Mouse (Mus musculus): Measurements from ENCODE around the gene Tlr12. TPM values are rescaled to one million over a fixed set of nuclear protein-coding genes. Genes with fewer than 3 reads are reported as not detected.

Gene Tlr12
- polyA plus RNA-seq, 1 experiment from 2014 or later: 2.0 TPM

DNA sequence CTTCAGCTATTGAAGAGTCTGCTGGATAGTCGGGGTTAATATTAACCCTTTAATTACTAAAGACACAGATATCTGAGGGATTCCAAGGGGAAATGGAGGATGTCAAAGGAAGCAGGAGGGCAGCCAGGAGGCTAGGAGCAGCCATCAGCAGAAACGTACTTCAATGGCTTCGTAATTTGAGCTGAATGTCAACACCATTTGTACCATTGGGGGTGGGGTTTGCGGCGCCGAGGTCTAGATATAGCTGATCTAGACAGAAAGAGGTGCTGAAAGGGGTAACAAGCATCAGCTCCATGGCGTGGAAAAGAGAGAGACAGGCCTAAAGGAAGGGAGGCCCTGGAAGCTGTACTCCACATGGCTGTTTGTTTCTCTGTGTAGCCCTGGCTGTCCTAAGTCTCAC, 28.3 kb upstream of the Tlr12 start:
- ATAC-seq (ENCODE audit: low FRiP score, low read depth): no peak
- WGBS: 54% methylated on average over 7 of the region's 7 CpGs

DNA sequence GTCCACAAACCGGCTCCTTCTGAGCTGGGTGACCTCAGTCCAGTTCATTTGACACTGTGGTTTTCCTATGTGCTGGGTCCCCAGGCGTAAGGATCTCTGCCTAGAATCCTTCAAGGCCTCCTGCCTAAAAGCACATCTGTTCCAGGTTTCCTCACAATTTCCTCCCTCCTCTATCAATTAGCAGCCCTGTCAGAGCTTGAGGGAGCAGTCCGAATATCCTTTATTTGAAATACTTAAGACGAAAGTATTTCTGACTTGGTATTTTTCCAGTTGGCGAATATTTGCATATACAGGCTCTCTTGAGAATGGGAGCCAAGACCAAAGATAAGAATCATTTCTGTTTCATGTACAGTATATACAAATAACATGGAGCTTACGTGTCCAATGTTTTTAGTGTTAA, 27.5 kb upstream of the Tlr12 start:
- Histone ChIP-seq H3K9me3 (no peaks in the 10 kb centered on the region), H3K27me3 (no peaks in the 10 kb centered on the region), H3K4me3 (no peak overlapping the region), H3K36me3 (no peaks in the 10 kb centered on the region), H3K27ac (replicated peaks) (no peak overlapping the region), H3K4me2 (no peak overlapping the region), H3K4me1 (replicated peaks) (0 out of 2 replicates have a peak, but pooled peaks cover 4% of the 10 kb centered on the region), H3K9ac (no peak overlapping the region)
- ATAC-seq (ENCODE audit: low FRiP score, low read depth): no peak
- WGBS: 84% methylated on average over 6 of the region's 6 CpGs

More for the DNA sequence above, 28.3 kb upstream of the Tlr12 start:
- Histone ChIP-seq H3K4me2 (no peak overlapping the region), H3K36me3 (no peaks in the 10 kb centered on the region), H3K27ac (replicated peaks) (no peak overlapping the region), H3K27me3 (no peaks in the 10 kb centered on the region), H3K4me1 (replicated peaks) (peaks cover 5% of the 10 kb centered on the region), H3K9ac (no peak overlapping the region), H3K4me3 (no peak overlapping the region), H3K9me3 (no peaks in the 10 kb centered on the region)

DNA sequence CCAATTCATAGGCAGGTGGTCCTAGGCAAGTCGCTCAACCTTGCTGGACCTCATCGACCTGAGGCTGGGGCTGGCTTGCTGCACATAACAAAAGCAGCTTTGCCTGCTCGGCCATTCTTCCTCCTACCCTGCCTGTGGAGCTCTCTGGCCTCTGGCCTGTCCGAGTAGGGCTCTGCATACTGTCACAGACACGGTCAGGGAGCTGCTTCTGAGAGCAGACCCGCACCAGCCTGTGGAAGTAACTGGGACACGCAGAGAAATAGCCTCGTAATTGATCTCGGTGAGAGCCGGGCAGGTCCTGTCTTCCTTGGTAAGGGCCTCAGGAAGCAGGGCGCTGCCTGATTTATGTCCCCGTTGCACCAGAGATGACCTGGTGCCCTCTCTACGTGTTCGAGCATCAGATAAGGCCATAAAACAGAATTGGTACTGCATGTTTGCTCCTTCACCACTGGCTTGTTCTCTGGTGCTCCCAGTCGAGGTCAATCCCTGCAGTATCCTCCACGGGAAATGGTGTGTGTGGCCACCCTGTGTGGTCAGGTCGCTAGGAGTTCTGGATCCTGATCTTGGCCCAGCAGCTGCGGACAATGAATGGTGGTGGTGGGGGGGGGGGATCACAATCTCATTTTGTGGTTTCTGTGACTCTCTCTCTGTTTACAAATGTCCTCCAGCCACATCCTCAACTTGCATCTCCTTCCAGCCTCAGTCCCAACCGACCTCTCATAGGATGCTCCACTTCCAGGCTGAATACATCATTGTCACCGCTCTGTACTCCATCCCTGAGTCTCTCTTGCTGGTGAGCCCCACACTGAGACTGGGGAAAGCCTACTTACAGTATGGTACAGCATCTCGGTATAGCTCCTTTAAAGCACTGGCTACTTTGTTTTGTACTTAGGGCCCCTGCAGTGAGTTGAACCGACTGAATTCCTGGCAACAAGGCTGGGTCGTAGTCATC, 23.6 kb upstream of the Tlr12 start:
- Histone ChIP-seq H3K4me2 (no peak overlapping the region), H3K27ac (replicated peaks) (no peak overlapping the region), H3K27me3 (no peaks in the 10 kb centered on the region), H3K36me3 (no peaks in the 10 kb centered on the region), H3K9me3 (no peaks in the 10 kb centered on the region), H3K9ac (no peak overlapping the region), H3K4me3 (no peak overlapping the region), H3K4me1 (replicated peaks) (peaks cover 13% of the 10 kb centered on the region)
- WGBS: 57% methylated on average over 23 of the region's 23 CpGs
- ATAC-seq (ENCODE audit: low FRiP score, low read depth): no peak

DNA sequence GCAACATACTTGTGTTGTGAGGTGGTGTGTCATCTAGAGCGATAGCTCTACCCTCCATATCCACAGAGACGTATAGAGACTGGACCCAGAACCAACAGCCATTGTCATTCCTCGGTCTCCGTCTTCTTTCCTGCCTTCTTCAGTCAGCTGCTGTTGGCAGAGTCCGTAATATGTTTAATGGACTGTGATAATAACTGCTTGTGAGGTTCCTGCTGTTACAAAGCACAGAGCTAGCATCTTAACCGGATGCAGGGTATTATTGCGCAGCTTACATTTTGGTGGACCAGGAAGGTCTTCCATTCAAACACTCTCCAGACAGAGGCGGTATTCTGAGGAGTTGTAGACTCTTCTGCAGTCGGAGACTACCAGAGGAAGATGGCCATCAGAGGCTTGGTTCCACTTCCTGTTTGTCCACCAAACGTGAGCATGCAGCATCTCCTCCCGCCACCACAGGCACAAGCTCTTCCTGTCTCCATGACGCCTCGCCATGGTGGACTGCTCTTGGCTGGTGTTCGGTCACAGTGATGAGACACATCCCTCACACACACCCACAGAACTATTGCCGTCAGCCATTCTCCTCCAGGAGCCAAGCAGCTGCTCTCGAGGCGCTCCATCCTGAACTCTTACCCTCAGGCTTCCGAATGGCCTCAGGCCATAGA, 20.0 kb upstream of the Tlr12 start:
- Histone ChIP-seq H3K4me3 (no peak overlapping the region), H3K27ac (replicated peaks) (0 out of 2 replicates have a peak overlapping the region, but pooled peaks have one; percentile 6), H3K4me1 (replicated peaks) (peaks cover 23% of the 10 kb centered on the region), H3K4me2 (no peak overlapping the region), H3K9me3 (no peaks in the 10 kb centered on the region), H3K27me3 (no peaks in the 10 kb centered on the region), H3K9ac (no peak overlapping the region), H3K36me3 (no peaks in the 10 kb centered on the region)
- ATAC-seq (ENCODE audit: low FRiP score, low read depth): no peak
- 72% methylated on average over 18 of the region's 18 CpGs for WGBS

DNA sequence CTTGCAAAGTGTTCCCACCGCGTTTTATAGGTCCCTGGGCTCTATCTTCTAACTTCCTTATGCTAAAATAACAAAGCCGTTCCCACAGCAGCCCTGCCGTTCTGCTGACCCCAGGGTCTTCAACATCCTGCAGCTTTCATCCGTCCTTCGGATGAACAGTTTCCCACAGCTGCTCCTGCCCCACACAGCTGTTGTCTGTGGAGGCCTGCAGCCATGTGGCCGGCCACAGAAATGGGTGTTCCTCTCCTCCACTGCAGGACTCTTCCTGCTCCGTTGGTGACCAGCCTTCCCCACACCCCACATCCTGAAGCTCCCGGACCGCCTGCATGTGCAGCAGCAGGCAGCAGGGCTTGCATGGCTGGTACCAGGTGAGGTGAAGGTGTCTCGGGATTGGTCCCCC, 18.8 kb upstream of the Tlr12 start:
- Histone ChIP-seq H3K4me3 (no peak overlapping the region), H3K9me3 (no peaks in the 10 kb centered on the region), H3K4me2 (no peak overlapping the region), H3K9ac (no peak overlapping the region), H3K27me3 (no peaks in the 10 kb centered on the region), H3K27ac (replicated peaks) (no peak overlapping the region), H3K36me3 (no peaks in the 10 kb centered on the region), H3K4me1 (replicated peaks) (peaks cover 19% of the 10 kb centered on the region)
- 0 out of 2 replicates have a peak, but pooled peaks have one; percentile 34 for ATAC-seq (ENCODE audit: low FRiP score, low read depth)
- WGBS: 50% methylated on average over 11 of the region's 11 CpGs

GRCm38 (mm10) chr4:128635894-128636585, 17.6 kb upstream of the Tlr12 start:
- Histone ChIP-seq H3K4me1 (replicated peaks) (peaks cover 19% of the 10 kb centered on the region), H3K9me3 (no peaks in the 10 kb centered on the region), H3K36me3 (no peaks in the 10 kb centered on the region), H3K4me2 (no peak overlapping the region), H3K9ac (no peak overlapping the region), H3K27me3 (no peaks in the 10 kb centered on the region), H3K27ac (replicated peaks) (peak overlapping the region; percentile 42; the same call in 1 of the 2 replicates), H3K4me3 (no peak overlapping the region)
- 60% methylated on average over 10 of the region's 10 CpGs for WGBS
- ATAC-seq (ENCODE audit: low FRiP score, low read depth): no peak

- peaks cover 19% of the 10 kb centered on the region for H3K4me1 ChIP-seq (replicated peaks)
- 72% methylated on average over 7 of the region's 7 CpGs for WGBS
- no peak for ATAC-seq (ENCODE audit: low FRiP score, low read depth)
Measured at GRCm38 (mm10) chr4:128635451-128635850, 17.0 kb upstream of the Tlr12 start.

GRCm38 (mm10) chr4:128621109-128621508, 2.7 kb upstream of the Tlr12 start:
- 91% methylated on average over 8 of the region's 8 CpGs for WGBS
- ATAC-seq (ENCODE audit: low FRiP score, low read depth): no peak

More at GRCm38 (mm10) chr4:128635451-128635850, 17.0 kb upstream of the Tlr12 start:
- H3K4me2 ChIP-seq: no peak overlapping the region
- H3K9ac ChIP-seq: no peak overlapping the region
- H3K9me3 ChIP-seq: no peaks in the 10 kb centered on the region
- no peaks in the 10 kb centered on the region for H3K27me3 ChIP-seq
- H3K36me3 ChIP-seq: no peaks in the 10 kb centered on the region
- H3K4me3 ChIP-seq: no peak overlapping the region
- no peak overlapping the region for H3K27ac ChIP-seq (replicated peaks)

GRCm38 (mm10) chr4:128620572-128620971, 2.2 kb upstream of the Tlr12 start:
- Histone ChIP-seq H3K4me1 (replicated peaks) (no peaks in the 10 kb centered on the region), H3K4me2 (no peak overlapping the region), H3K9me3 (no peaks in the 10 kb centered on the region), H3K4me3 (no peak overlapping the region), H3K9ac (no peak overlapping the region), H3K27ac (replicated peaks) (no peak overlapping the region), H3K36me3 (no peaks in the 10 kb centered on the region), H3K27me3 (no peaks in the 10 kb centered on the region)
- 87% methylated on average over 6 of the region's 6 CpGs for WGBS
- no peak for ATAC-seq (ENCODE audit: low FRiP score, low read depth)

More at GRCm38 (mm10) chr4:128621109-128621508, 2.7 kb upstream of the Tlr12 start:
- Histone ChIP-seq H3K36me3 (no peaks in the 10 kb centered on the region), H3K4me1 (replicated peaks) (no peaks in the 10 kb centered on the region), H3K4me3 (no peak overlapping the region), H3K27me3 (no peaks in the 10 kb centered on the region), H3K27ac (replicated peaks) (no peak overlapping the region), H3K4me2 (no peak overlapping the region), H3K9me3 (no peaks in the 10 kb centered on the region), H3K9ac (no peak overlapping the region)

- no peak for ATAC-seq (ENCODE audit: low FRiP score, low read depth)
- H3K27me3 ChIP-seq: no peaks in the 10 kb centered on the region
- no peak overlapping the region for H3K27ac ChIP-seq (replicated peaks)
- no peaks in the 10 kb centered on the region for H3K9me3 ChIP-seq
- no peak overlapping the region for H3K9ac ChIP-seq
- H3K36me3 ChIP-seq: no peaks in the 10 kb centered on the region
- no peak overlapping the region for H3K4me2 ChIP-seq
- H3K4me3 ChIP-seq: no peak overlapping the region
- H3K4me1 ChIP-seq (replicated peaks): no peaks in the 10 kb centered on the region
- 47% methylated on average over 2 of the region's 2 CpGs for WGBS
Measured at GRCm38 (mm10) chr4:128618963-128619362, 544 bp upstream of the Tlr12 start.

GRCm38 (mm10) chr4:128617363-128618120, 877 bp downstream of the Tlr12 start:
- no peak for ATAC-seq (ENCODE audit: low FRiP score, low read depth)
- H3K36me3 ChIP-seq: no peaks in the 10 kb centered on the region
- H3K4me1 ChIP-seq (replicated peaks): 0 out of 2 replicates have a peak, but pooled peaks cover 3% of the 10 kb centered on the region
- no peaks in the 10 kb centered on the region for H3K27me3 ChIP-seq
- no peak overlapping the region for H3K9ac ChIP-seq
- no peak overlapping the region for H3K4me2 ChIP-seq
- no peak overlapping the region for H3K4me3 ChIP-seq
- WGBS: 75% methylated on average over 17 of the region's 17 CpGs
- H3K9me3 ChIP-seq: no peaks in the 10 kb centered on the region
- no peak overlapping the region for H3K27ac ChIP-seq (replicated peaks)
